9 mouse cellular contexts compared by ENCODE assay signal in the genomic region with DNA sequence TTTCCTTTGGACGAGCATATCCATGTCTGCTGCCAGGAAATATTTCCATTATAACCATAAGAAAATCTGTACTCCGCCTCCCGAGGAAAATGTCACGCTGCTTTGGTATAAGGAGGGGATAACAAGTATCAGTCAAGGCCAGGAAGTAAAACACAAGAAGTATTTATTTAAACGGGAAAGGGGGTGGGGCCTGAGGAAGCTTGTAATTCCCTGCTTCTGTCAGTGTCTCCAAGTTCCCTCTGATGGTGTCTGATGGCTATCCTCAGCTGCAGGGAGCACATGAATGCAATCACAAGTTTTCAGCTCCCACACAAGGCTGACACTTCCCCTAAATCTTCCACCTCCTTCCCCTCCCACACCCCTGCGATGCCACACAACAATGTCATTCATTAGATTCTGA.
DNase-seq lines count a peak whose midpoint lies in the region; ATAC-seq and TF ChIP-seq lines count a peak whose summit lies in the region.
"Had no signal": no experiment of that assay in that cellular context is flagged by ENCODE, and none has a peak within 500 bp of the region (broad histone marks: within the 10 kb centered on the region; RNA-seq: fewer than 3 reads in every experiment).

No protein-coding gene starts in this region.

- WGBS in heart, embryonic 15.5 days, result 41% methylated on average over 6 of the region's 6 CpGs
- WGBS in stomach, embryonic 15.5 days, result 38% methylated on average over 6 of the region's 6 CpGs
- WGBS in stomach, postnatal 0 days, result 28% methylated on average over 6 of the region's 6 CpGs
- 25% methylated on average over 6 of the region's 6 CpGs for WGBS in hindbrain, embryonic 16.5 days
- 25% methylated on average over 6 of the region's 6 CpGs for WGBS in neural tube, embryonic 15.5 days

- ATAC-seq in heart, embryonic 15.5 days (replicated peaks; ENCODE audit: insufficient number of reproducible peaks, insufficient read depth, low FRiP score, low read depth), result no peak
- no peak for ATAC-seq in stomach, embryonic 15.5 days (ENCODE audit: insufficient read depth, low FRiP score, low read depth)
- no peak for ATAC-seq in stomach, postnatal 0 days (ENCODE audit: low FRiP score, low TSS enrichment)
- peak; percentile 68 for ATAC-seq in hindbrain, embryonic 16.5 days
- ATAC-seq in neural tube, embryonic 15.5 days (ENCODE audit: low FRiP score), result peak; percentile 40; the same call in 1 of the 2 replicates

- no peak overlapping the region for H3K4me2 ChIP-seq in heart, embryonic 15.5 days
- H3K4me2 ChIP-seq in stomach, embryonic 15.5 days, result no peak overlapping the region
- H3K4me2 ChIP-seq in stomach, postnatal 0 days (replicated peaks; ENCODE audit: low read depth), result no peak overlapping the region
- H3K4me2 ChIP-seq in hindbrain, embryonic 16.5 days (ENCODE audit: low read length), result no peak overlapping the region
- no peak overlapping the region for H3K4me2 ChIP-seq in neural tube, embryonic 15.5 days

- H3K36me3 ChIP-seq in heart, embryonic 15.5 days, result no peaks in the 10 kb centered on the region
- H3K36me3 ChIP-seq in stomach, embryonic 15.5 days, result no peaks in the 10 kb centered on the region
- H3K36me3 ChIP-seq in stomach, postnatal 0 days (ENCODE audit: control insufficient read depth, insufficient read depth, low read length), result no peaks in the 10 kb centered on the region
- H3K36me3 ChIP-seq in hindbrain, embryonic 16.5 days (ENCODE audit: control insufficient read depth, insufficient read depth, low read length), result no peaks in the 10 kb centered on the region
- no peaks in the 10 kb centered on the region for H3K36me3 ChIP-seq in neural tube, embryonic 15.5 days

- TF ChIP-seq EP300 in stomach, postnatal 0 days (optimal IDR thresholded peaks at IDR 0.05), result no peak

- peak overlapping the region; percentile 31; the same call in 1 of the 2 replicates for H3K27ac ChIP-seq in heart, embryonic 15.5 days
- H3K27ac ChIP-seq in stomach, embryonic 15.5 days, result 0 out of 2 replicates have a peak overlapping the region, but pooled peaks have one; percentile 45
- no peak overlapping the region for H3K27ac ChIP-seq in stomach, postnatal 0 days (replicated peaks)
- no peak overlapping the region for H3K27ac ChIP-seq in hindbrain, embryonic 16.5 days (ENCODE audit: low read depth, low read length)
- peak overlapping the region; percentile 60 for H3K27ac ChIP-seq in neural tube, embryonic 15.5 days (replicated peaks)
- H3K27ac ChIP-seq in left cerebral cortex, adult 2 months, result no peak overlapping the region

- DNase-seq in heart, postnatal 10 days, result no peak
- no peak for DNase-seq in stomach, postnatal 0 days (ENCODE audit: low spot score)
- no peak for DNase-seq in layer of hippocampus, adult 9-10 months (ENCODE audit: low spot score)
- DNase-seq in left cerebral cortex, adult 2 months (ENCODE audit: extremely low spot score in 1 of 2, low spot score in 2 of 2), result no peak
- DNase-seq: cerebellum, adult 9-11 months had no signal

- no peaks in the 10 kb centered on the region for H3K9me3 ChIP-seq in heart, embryonic 15.5 days (replicated peaks)
- H3K9me3 ChIP-seq in stomach, embryonic 15.5 days, result no peaks in the 10 kb centered on the region
- no peaks in the 10 kb centered on the region for H3K9me3 ChIP-seq in stomach, postnatal 0 days (ENCODE audit: control insufficient read depth, low read length)
- no peaks in the 10 kb centered on the region for H3K9me3 ChIP-seq in hindbrain, embryonic 16.5 days (ENCODE audit: control insufficient read depth, low read length)
- H3K9me3 ChIP-seq in neural tube, embryonic 15.5 days (replicated peaks), result no peaks in the 10 kb centered on the region

- intact Hi-C loops in heart, postnatal 10 days (cut with DNase I), result no loop called here
- intact Hi-C loops in left cerebral cortex, adult 2 months (cut with DNase I), result no loop called here

- no peak overlapping the region for H3K4me3 ChIP-seq in heart, embryonic 15.5 days
- H3K4me3 ChIP-seq in stomach, embryonic 15.5 days (replicated peaks), result no peak overlapping the region
- H3K4me3 ChIP-seq in stomach, postnatal 0 days (ENCODE audit: low read depth, low read length), result no peak overlapping the region
- no peak overlapping the region for H3K4me3 ChIP-seq in hindbrain, embryonic 16.5 days (ENCODE audit: low read length)
- no peak overlapping the region for H3K4me3 ChIP-seq in neural tube, embryonic 15.5 days (replicated peaks)
- no peak overlapping the region for H3K4me3 ChIP-seq in left cerebral cortex, adult 2 months

- no peak overlapping the region for H3K9ac ChIP-seq in heart, embryonic 15.5 days
- no peak overlapping the region for H3K9ac ChIP-seq in stomach, embryonic 15.5 days
- no peak overlapping the region for H3K9ac ChIP-seq in stomach, postnatal 0 days (ENCODE audit: low read length)
- H3K9ac ChIP-seq in hindbrain, embryonic 16.5 days (ENCODE audit: low read depth, low read length), result no peak overlapping the region
- H3K9ac ChIP-seq in neural tube, embryonic 15.5 days (replicated peaks), result no peak overlapping the region

- H3K4me1 ChIP-seq in heart, embryonic 15.5 days (replicated peaks), result peaks cover 18% of the 10 kb centered on the region
- no peaks in the 10 kb centered on the region for H3K4me1 ChIP-seq in stomach, embryonic 15.5 days
- no peaks in the 10 kb centered on the region for H3K4me1 ChIP-seq in stomach, postnatal 0 days (replicated peaks; ENCODE audit: control insufficient read depth, insufficient read depth)
- no peaks in the 10 kb centered on the region; the same call in 1 of the 2 replicates for H3K4me1 ChIP-seq in hindbrain, embryonic 16.5 days (ENCODE audit: control insufficient read depth, insufficient read depth, low read depth, low read length)
- peaks cover 11% of the 10 kb centered on the region for H3K4me1 ChIP-seq in neural tube, embryonic 15.5 days

- no peak for TF ChIP-seq CTCF in stomach, postnatal 0 days (IDR thresholded peaks at IDR 0.05; ENCODE audit: low read depth)
- TF ChIP-seq CTCF in left cerebral cortex, adult 2 months (IDR thresholded peaks at IDR 0.05), result no peak

- no peaks in the 10 kb centered on the region for H3K27me3 ChIP-seq in heart, embryonic 15.5 days
- no peaks in the 10 kb centered on the region for H3K27me3 ChIP-seq in stomach, embryonic 15.5 days (replicated peaks)
- no peaks in the 10 kb centered on the region for H3K27me3 ChIP-seq in stomach, postnatal 0 days (ENCODE audit: control insufficient read depth, insufficient read depth, low read length)
- no peaks in the 10 kb centered on the region for H3K27me3 ChIP-seq in hindbrain, embryonic 16.5 days (replicated peaks; ENCODE audit: control insufficient read depth, insufficient read depth, low read length)
- no peaks in the 10 kb centered on the region for H3K27me3 ChIP-seq in neural tube, embryonic 15.5 days (replicated peaks)

Comparison
In these comparisons a context has a peak if more than half of its experiments do, and no peak if none do; other contexts are left out.
1. H3K27ac ChIP-seq: peak in heart, embryonic 15.5 days (single experiment), stomach, embryonic 15.5 days (single experiment) and neural tube, embryonic 15.5 days (single experiment); none in stomach, postnatal 0 days (single experiment), hindbrain, embryonic 16.5 days (single experiment) and left cerebral cortex, adult 2 months (single experiment).
2. ATAC-seq: peak in hindbrain, embryonic 16.5 days (single experiment) and neural tube, embryonic 15.5 days (single experiment); none in heart, embryonic 15.5 days (single experiment), stomach, embryonic 15.5 days (single experiment) and stomach, postnatal 0 days (single experiment).